Comparison of ENCODE assay signal across 16 mouse cellular contexts in the genomic region with DNA sequence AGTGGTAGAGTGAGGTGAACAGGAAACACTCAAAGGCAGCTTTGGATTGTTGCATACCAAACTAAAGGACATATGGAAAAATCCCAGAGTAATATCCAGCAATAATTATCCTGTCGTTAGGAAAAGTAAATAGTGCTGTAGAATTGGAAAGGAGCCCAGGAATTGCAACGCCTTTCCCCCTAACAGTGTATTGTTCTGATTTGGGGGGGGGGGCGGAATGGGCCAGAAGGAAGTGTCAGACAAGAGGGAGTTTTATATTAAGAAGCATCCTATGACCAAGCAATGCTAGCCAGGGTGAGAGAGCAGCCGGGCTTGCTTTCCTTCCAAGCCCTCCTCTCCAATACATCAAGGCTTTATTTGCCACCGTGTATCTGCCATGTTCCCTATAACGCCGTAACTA.
DNase-seq lines count a peak whose midpoint lies in the region; ATAC-seq and TF ChIP-seq lines count a peak whose summit lies in the region.
"Had no signal": no experiment of that assay in that cellular context is flagged by ENCODE, and none has a peak within 500 bp of the region (broad histone marks: within the 10 kb centered on the region; RNA-seq: fewer than 3 reads in every experiment).

No protein-coding gene starts in this region.

- H3K9ac ChIP-seq in forebrain, embryonic 15.5 days (replicated peaks): no peak overlapping the region
- no peak overlapping the region for H3K9ac ChIP-seq in forebrain, embryonic 16.5 days (replicated peaks; ENCODE audit: low read depth, low read length)
- H3K9ac ChIP-seq in kidney, embryonic 15.5 days: no peak overlapping the region
- no peak overlapping the region for H3K9ac ChIP-seq in stomach, embryonic 14.5 days (replicated peaks; ENCODE audit: low read depth, low read length)
- H3K9ac ChIP-seq in stomach, postnatal 0 days (ENCODE audit: low read length): no peak overlapping the region
- H3K9ac ChIP-seq in stomach, embryonic 16.5 days (ENCODE audit: low read length): no peak overlapping the region
- H3K9ac ChIP-seq: limb, embryonic 13.5 days; liver, postnatal 0 days; midbrain, embryonic 12.5 days had no signal

- H3K4me2 ChIP-seq in forebrain, embryonic 15.5 days (replicated peaks): no peak overlapping the region
- no peak overlapping the region for H3K4me2 ChIP-seq in forebrain, embryonic 16.5 days (ENCODE audit: low read length)
- H3K4me2 ChIP-seq in kidney, embryonic 15.5 days: no peak overlapping the region
- no peak overlapping the region for H3K4me2 ChIP-seq in stomach, embryonic 14.5 days (replicated peaks; ENCODE audit: low read depth, low read length)
- no peak overlapping the region for H3K4me2 ChIP-seq in stomach, postnatal 0 days (replicated peaks; ENCODE audit: low read depth)
- H3K4me2 ChIP-seq in stomach, embryonic 16.5 days (ENCODE audit: low read depth, low read length): no peak overlapping the region
- H3K4me2 ChIP-seq: midbrain, embryonic 12.5 days had no signal

- H3K27me3 ChIP-seq in forebrain, embryonic 15.5 days: no peaks in the 10 kb centered on the region
- no peaks in the 10 kb centered on the region for H3K27me3 ChIP-seq in forebrain, embryonic 16.5 days (replicated peaks; ENCODE audit: control insufficient read depth, insufficient read depth, low read length)
- H3K27me3 ChIP-seq in kidney, embryonic 15.5 days: no peaks in the 10 kb centered on the region
- H3K27me3 ChIP-seq in stomach, embryonic 14.5 days (ENCODE audit: control insufficient read depth, insufficient read depth, low read length): no peaks in the 10 kb centered on the region
- H3K27me3 ChIP-seq in stomach, postnatal 0 days (ENCODE audit: control insufficient read depth, insufficient read depth, low read length): no peaks in the 10 kb centered on the region
- H3K27me3 ChIP-seq in stomach, embryonic 16.5 days (ENCODE audit: control insufficient read depth, insufficient read depth, low read length): no peaks in the 10 kb centered on the region
- H3K27me3 ChIP-seq: limb, embryonic 13.5 days; midbrain, embryonic 12.5 days; Patski had no signal

- no peaks in the 10 kb centered on the region for H3K9me3 ChIP-seq in forebrain, embryonic 15.5 days
- H3K9me3 ChIP-seq in forebrain, embryonic 16.5 days (ENCODE audit: control insufficient read depth, low read length): no peaks in the 10 kb centered on the region
- no peaks in the 10 kb centered on the region for H3K9me3 ChIP-seq in kidney, embryonic 15.5 days (replicated peaks)
- no peaks in the 10 kb centered on the region for H3K9me3 ChIP-seq in stomach, embryonic 14.5 days (ENCODE audit: control insufficient read depth, low read depth, low read length)
- H3K9me3 ChIP-seq in stomach, postnatal 0 days (ENCODE audit: control insufficient read depth, low read length): no peaks in the 10 kb centered on the region
- H3K9me3 ChIP-seq in stomach, embryonic 16.5 days (replicated peaks; ENCODE audit: control insufficient read depth, low read length): no peaks in the 10 kb centered on the region
- H3K9me3 ChIP-seq: limb, embryonic 13.5 days; midbrain, embryonic 12.5 days had no signal

- peaks cover 24% of the 10 kb centered on the region for H3K4me1 ChIP-seq in forebrain, embryonic 15.5 days
- H3K4me1 ChIP-seq in forebrain, embryonic 16.5 days (replicated peaks; ENCODE audit: control insufficient read depth, insufficient read depth, low read length): peaks cover 20% of the 10 kb centered on the region
- H3K4me1 ChIP-seq in kidney, embryonic 15.5 days: peaks cover 40% of the 10 kb centered on the region
- H3K4me1 ChIP-seq in stomach, embryonic 14.5 days (ENCODE audit: control insufficient read depth, insufficient read depth, low read length): peaks cover 14% of the 10 kb centered on the region; the same call in 1 of the 2 replicates
- no peaks in the 10 kb centered on the region; the same call in 1 of the 2 replicates for H3K4me1 ChIP-seq in stomach, postnatal 0 days (replicated peaks; ENCODE audit: control insufficient read depth, insufficient read depth)
- H3K4me1 ChIP-seq in stomach, embryonic 16.5 days (ENCODE audit: control insufficient read depth, insufficient read depth, low read length): peaks cover 8% of the 10 kb centered on the region

- H3K27ac ChIP-seq in forebrain, embryonic 15.5 days (replicated peaks): 0 out of 2 replicates have a peak overlapping the region, but pooled peaks have one; percentile 21
- H3K27ac ChIP-seq in forebrain, embryonic 16.5 days (ENCODE audit: low read length): no peak overlapping the region
- peak overlapping the region; percentile 72 for H3K27ac ChIP-seq in kidney, embryonic 15.5 days
- 0 out of 2 replicates have a peak overlapping the region, but pooled peaks have one; percentile 10 for H3K27ac ChIP-seq in stomach, embryonic 14.5 days (ENCODE audit: low read length)
- H3K27ac ChIP-seq in stomach, postnatal 0 days (replicated peaks): no peak overlapping the region
- peak overlapping the region; percentile 82 for H3K27ac ChIP-seq in stomach, embryonic 16.5 days (ENCODE audit: low read length)
- H3K27ac ChIP-seq: left cerebral cortex, adult 2 months; limb, embryonic 13.5 days; midbrain, embryonic 12.5 days had no signal

- 52% methylated on average over 7 of the region's 7 CpGs for WGBS in forebrain, embryonic 15.5 days
- WGBS in forebrain, embryonic 16.5 days: 53% methylated on average over 7 of the region's 7 CpGs
- 61% methylated on average over 7 of the region's 7 CpGs for WGBS in kidney, embryonic 15.5 days
- 62% methylated on average over 7 of the region's 7 CpGs for WGBS in stomach, embryonic 14.5 days
- 52% methylated on average over 7 of the region's 7 CpGs for whole genome bisulfite sequencing in stomach, postnatal 0 days
- WGBS in stomach, embryonic 16.5 days: 45% methylated on average over 7 of the region's 7 CpGs

- H3K4me3 ChIP-seq in forebrain, embryonic 15.5 days: no peak overlapping the region
- H3K4me3 ChIP-seq in forebrain, embryonic 16.5 days (replicated peaks; ENCODE audit: low read length): no peak overlapping the region
- H3K4me3 ChIP-seq in kidney, embryonic 15.5 days (replicated peaks): no peak overlapping the region
- no peak overlapping the region for H3K4me3 ChIP-seq in stomach, embryonic 14.5 days (ENCODE audit: low read depth, low read length)
- no peak overlapping the region for H3K4me3 ChIP-seq in stomach, postnatal 0 days (ENCODE audit: low read depth, low read length)
- H3K4me3 ChIP-seq in stomach, embryonic 16.5 days (replicated peaks; ENCODE audit: low read length): no peak overlapping the region
- H3K4me3 ChIP-seq: left cerebral cortex, adult 2 months; limb, embryonic 13.5 days; midbrain, embryonic 12.5 days had no signal

- no peak for TF ChIP-seq EP300 in stomach, postnatal 0 days (optimal IDR thresholded peaks at IDR 0.05)

- H3K36me3 ChIP-seq in forebrain, embryonic 15.5 days: no peaks in the 10 kb centered on the region
- no peaks in the 10 kb centered on the region for H3K36me3 ChIP-seq in forebrain, embryonic 16.5 days (ENCODE audit: control insufficient read depth, insufficient read depth)
- no peaks in the 10 kb centered on the region for H3K36me3 ChIP-seq in kidney, embryonic 15.5 days
- H3K36me3 ChIP-seq in stomach, embryonic 14.5 days (ENCODE audit: control insufficient read depth, insufficient read depth, low read length): no peaks in the 10 kb centered on the region
- H3K36me3 ChIP-seq in stomach, postnatal 0 days (ENCODE audit: control insufficient read depth, insufficient read depth, low read length): no peaks in the 10 kb centered on the region
- H3K36me3 ChIP-seq in stomach, embryonic 16.5 days (ENCODE audit: control insufficient read depth, insufficient read depth, low read length): no peaks in the 10 kb centered on the region
- H3K36me3 ChIP-seq: limb, embryonic 13.5 days; midbrain, embryonic 12.5 days had no signal

- DNase-seq in kidney, adult 9 months: no peak
- DNase-seq in stomach, postnatal 0 days (ENCODE audit: low spot score): no peak
- no peak for DNase-seq in urinary bladder, postnatal 25 days (ENCODE audit: low spot score)
- DNase-seq: cerebellum, adult 9-11 months; heart, adult 18-20 months; liver, postnatal 0 days; retina, postnatal 1 day had no signal

- no peak for TF ChIP-seq CTCF in stomach, postnatal 0 days (IDR thresholded peaks at IDR 0.05; ENCODE audit: low read depth)

- no peak for ATAC-seq in forebrain, embryonic 15.5 days (replicated peaks)
- ATAC-seq in forebrain, embryonic 16.5 days: no peak
- 0 out of 2 replicates have a peak, but pooled peaks have one; percentile 29 for ATAC-seq in kidney, embryonic 15.5 days (replicated peaks; ENCODE audit: low FRiP score)
- no peak for ATAC-seq in stomach, embryonic 14.5 days (ENCODE audit: insufficient number of reproducible peaks, insufficient read depth, low FRiP score, low read depth)
- ATAC-seq in stomach, postnatal 0 days (ENCODE audit: low FRiP score, low TSS enrichment): no peak
- ATAC-seq in stomach, embryonic 16.5 days (ENCODE audit: insufficient read depth, low FRiP score): no peak
- ATAC-seq: liver, postnatal 0 days; Patski had no signal

Comparison
In these comparisons a context has a peak if more than half of its experiments do, and no peak if none do; other contexts are left out.
1. H3K27ac ChIP-seq: peak in forebrain, embryonic 15.5 days (single experiment), kidney, embryonic 15.5 days (single experiment), stomach, embryonic 14.5 days (single experiment) and stomach, embryonic 16.5 days (single experiment); none in forebrain, embryonic 16.5 days (single experiment) and stomach, postnatal 0 days (single experiment).